Mouse (Mus musculus): Measurements from ENCODE around the gene Osbpl5.
"Not testable (repeated sequence)": the region's sequence is repeated elsewhere in the genome, so short reads cannot be mapped to it uniquely, and the experiment has no call there.

Osbpl5 gene

DNA sequence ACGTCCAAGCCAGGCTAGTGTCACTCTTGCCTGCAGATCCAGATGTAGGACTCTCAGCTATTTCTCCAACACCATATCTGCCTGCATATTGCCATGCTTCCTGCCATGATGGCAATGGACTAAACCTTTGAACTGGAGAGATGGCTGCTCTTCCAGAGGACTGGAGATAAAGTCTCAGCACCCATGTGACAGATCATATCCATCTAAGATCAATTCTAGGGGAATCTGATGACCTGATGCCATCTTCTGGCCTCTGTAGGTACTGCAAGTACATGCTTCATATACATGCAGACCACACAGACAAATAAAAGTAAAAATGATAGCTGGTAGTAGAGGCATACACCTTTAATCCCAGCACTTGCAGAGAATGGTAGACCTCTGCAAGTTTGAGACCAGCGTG is 60.6 kb downstream of the Osbpl5 start:
- no peak for DNase-seq

GRCm38 (mm10) chr7:143694550-143694949 is 62.2 kb downstream of the Osbpl5 start:
- DNase-seq = no peak

GRCm38 (mm10) chr7:143692746-143693510 is 63.9 kb downstream of the Osbpl5 start:
- DNase-seq = no peak

DNA sequence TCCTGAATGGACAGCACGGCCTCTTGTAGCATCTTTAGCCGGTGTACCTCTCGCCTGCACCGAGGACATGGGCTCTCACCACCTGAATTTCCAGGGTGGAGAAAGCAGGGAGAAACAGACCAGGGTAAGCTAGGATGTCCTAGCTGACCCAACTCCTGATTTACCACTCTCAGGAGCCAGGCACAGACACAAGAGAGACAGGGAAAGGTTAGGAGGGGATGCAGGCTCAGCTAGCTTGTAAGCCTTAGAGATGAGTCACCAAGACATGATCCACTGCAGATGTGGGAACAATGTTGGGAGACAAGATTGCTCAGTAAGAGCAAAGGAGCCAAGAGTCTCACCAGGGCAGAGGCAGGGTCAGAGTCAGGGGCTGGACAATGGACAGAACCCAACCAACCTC is 64.9 kb downstream of the Osbpl5 start:
- no peak for DNase-seq

DNA sequence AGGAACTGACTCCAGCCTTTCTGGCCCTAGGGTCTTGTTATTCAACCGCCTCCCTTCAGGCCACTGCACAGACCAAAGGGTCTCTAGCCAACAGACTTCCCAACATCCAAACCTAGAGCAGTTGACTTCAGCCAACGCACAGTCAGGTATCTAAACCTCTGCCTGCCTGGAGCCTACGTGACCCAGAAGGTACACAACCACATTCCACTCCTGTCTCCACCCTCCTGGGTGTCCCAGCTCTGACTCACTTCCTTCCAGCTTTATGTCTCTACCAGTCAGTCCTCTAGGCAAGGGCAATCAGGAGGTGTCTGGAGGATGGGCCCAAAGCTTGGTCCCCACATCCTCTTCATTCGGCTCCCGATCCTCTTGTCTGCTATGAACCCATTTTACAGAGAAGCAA is 65.6 kb downstream of the Osbpl5 start:
- DNase-seq = no peak

DNA sequence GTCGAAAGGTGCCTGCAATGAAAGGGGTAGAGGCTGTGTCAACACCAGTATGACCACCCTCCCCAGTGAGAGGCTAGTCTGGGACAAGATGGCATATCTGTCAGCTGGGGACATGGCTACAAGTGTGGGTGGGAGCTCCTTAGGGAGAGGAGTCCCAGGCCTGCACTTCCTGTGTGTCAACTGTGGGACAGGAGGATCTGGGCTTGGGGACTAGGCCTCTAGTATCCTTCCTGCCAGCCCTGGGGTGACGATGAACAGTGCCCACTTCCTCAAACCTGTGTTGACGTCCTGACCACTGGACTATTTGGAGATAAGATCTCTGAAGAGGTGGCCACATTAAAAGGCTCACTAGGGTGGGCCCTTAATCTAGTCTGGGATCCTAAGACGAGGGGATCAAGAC is 66.8 kb downstream of the Osbpl5 start:
- DNase-seq = no peak

DNA sequence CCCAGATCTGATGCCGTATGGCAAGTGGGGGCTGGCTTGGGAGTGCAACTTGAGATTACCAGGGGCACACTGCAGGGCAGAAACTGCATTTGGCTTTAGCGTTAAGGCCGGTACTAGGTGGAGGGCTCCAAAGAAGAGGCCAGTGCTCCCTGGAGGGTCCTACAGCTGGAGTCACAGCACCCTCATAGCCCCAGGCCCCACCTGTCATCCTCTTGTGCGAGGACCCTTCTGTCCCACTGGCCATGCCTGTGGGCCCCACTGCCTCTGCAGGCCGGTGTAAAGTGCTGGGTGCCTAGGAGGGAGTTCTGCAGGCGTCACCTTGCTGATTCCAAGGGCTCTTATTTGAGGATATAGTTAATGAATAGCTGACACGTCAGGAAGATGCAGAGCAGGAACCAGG is 67.3 kb downstream of the Osbpl5 start:
- no peak for DNase-seq

DNA sequence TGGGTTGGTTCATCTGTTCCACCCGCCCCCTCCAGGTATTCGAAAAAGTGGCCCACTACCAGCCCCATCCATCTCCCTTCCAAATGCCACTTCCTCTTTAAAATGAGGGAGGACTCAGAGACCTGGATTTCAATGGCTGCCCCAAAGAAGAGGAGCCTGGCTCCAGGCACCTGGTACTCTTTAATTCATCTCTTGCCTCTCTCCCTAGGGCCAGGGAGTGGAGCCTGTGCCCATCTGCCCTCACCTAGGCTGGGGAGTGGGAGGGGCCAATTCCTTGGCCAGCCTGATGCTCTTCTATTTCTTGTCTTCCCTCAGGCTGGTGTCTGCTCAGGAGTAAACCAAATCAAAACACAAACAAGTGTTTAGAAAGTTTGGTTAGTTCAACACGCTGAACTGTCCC is 70.1 kb downstream of the Osbpl5 start:
- not testable (repeated sequence) for DNase-seq

DNA sequence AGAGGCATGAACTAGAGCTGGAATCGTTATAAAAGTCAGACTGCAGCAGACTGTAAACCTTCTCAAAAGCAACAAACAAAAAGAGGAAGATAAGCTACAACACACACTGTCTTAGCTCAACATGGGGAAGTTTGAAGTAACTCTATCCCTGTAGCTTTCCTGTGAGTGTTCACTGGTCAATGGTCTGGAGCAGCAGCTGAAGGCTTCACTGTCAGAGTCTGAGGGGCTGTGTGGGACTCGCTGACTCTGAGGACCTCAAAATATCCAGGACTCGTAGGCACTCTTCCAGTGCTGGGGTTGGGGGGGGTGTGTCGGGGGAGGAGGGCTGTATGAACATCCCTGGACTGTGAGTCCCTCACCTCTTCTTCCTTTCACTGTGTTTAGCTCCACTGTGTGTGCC is 70.6 kb downstream of the Osbpl5 start:
- DNase-seq = not testable (repeated sequence)

GRCm38 (mm10) chr7:143685359-143686067 is 71.3 kb downstream of the Osbpl5 start, which contains the start of gene Tnfrsf23:
Tnfrsf23 (minus strand) TSS chr7:143685872.
- peak; percentile 83 for DNase-seq

DNA sequence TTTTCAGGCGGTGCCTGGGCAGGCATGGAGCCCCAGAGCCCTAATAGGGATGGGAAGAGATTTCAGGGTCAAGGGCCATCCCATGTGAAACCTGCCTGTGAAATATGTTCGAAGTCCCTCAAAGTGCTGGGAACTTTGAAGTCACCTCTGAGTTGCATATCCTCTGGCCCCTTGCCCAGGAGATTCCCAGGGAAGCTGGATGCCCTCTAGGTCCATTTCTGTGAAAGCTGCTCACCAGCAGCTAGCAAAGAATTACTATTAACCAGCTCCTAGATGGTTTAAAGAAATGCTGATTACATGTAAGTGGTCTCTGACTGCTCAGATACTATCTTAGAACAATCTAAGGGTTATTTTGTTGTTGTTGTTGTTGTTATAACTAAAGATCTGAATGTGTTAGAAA is 72.2 kb downstream of the Osbpl5 start:
- not testable (repeated sequence) for DNase-seq

- no peak for DNase-seq
These were observed 75.2 kb downstream of the Osbpl5 start for GRCm38 (mm10) chr7:143681566-143681965.

DNA sequence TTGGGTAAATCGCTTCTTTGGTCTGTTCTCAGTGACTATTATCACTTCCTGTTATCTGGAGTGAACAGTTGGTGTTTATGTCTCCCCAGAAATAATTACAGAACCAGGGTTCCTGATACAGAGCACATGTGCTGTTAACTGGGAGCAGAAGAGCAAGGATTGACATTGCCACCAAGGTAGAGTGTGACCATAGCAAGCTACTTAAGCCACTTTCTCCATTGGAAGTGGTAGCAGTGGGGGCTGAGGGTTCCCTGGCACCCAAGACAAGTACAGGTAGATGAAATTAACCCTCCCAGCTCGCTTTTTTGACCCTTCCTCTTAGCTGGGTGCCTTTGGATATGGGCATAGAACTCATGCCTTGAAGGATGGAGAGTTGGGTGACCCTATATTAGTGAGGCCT is 75.9 kb downstream of the Osbpl5 start:
- DNase-seq = not testable (repeated sequence)

DNA sequence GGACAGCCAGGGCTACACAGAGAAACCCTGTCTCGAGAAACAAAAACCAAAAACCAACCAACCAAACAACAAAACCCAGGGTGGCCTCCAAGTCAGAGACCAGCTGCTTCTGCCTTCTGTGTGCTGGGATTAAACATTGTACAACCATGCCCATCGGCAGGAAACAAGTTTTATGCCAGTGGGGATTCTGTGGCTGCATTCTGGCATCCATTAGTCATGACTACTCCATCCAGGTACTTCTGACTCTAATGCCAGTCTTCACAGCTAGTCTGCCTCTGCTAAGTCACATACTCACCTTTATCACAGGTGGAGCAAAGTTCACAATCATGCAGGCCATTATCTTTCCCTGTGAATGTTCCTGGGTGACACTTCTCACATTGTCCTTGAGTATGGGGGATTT is 77.1 kb downstream of the Osbpl5 start:
- DNase-seq = not testable (repeated sequence)

DNA sequence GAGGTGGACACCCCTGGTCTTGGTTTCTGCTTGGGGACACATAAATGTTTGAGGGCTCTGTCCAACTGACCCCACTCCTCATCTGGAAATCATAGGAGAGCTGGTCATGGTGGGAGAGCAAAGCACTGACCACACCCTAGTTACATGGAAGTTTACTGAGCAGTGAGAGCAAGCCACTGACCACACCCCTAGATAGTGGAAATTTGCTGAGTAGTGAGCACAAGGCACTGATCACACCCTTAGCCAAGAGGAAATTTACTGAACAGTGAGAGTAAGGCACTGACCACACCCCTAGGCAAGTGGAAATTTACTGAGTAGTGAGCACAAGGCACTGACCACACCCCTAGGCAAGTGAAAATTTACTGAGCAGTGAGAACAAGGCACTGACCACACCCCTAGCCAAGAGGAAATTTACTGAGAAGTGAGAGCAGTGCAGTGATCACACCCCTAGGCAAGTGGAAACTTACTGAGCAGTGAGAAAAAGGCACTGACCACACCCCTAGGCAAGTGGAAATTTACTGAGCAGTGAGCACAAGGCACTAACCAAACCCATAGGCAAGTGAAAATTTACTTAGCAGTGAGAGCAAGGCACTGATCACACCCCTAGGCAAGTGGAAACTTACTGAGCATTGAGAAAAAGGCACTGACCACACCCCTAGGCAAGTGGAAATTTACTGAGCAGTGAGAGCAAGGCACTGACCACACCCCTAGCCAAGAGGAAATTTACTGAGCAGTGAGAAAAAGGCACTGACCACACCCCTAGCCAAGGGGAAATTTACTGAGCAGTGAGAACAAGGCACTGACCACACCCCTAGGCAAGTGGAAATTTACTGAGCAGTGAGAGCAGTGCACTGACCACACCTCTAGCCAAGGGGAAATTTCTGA is 90.1 kb downstream of the Osbpl5 start:
- no peak for DNase-seq

DNA sequence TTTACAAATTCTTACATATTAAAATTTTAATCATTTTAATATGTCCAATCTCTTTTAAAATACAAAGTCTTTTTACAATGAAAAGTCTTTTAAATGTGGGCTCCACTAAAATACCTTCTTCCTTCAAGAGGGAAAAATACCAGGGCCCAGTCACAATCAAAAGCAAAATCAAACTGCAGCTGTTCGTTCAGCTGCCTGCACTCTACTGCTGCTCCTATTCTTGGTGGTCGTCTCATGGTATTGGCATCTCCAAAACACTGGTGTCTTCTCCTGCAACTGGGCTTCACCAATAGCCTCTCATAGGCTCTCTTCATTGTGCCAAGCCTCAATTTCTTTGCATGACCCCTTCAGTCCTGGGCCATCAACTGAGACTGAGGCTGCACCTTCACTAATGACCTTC is 93.3 kb downstream of the Osbpl5 start:
- DNase-seq = no peak

GRCm38 (mm10) chr7:143660797-143661196 is 96.0 kb downstream of the Osbpl5 start:
- no peak for DNase-seq

DNA sequence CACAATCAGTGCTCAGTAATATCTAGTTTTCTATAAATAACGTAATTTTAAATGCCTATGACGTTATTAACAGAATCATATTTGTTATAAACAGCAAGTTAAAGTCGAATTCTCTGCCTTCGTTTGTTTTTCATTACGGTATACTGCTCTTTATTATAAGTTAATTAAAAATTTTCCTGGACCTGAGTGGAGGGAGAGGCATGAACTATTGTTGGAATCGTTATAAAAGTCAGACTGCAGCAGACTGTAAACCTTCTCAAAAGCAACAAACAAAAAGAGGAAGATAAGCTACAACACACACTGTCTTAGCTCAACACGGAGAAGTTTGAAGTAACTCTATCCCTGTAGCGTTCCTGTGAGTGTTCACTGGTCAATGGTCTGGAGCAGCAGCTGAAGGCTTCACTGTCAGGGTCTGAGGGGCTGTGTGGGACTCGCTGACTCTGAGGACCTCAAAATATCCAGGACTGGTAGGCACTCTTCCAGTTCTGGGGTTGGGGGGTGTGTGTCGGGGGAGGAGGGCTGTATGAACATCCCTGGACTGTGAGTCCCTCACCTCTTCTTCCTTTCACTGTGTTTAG is 106.9 kb downstream of the Osbpl5 start:
- DNase-seq = not testable (repeated sequence)

GRCm38 (mm10) chr7:143649034-143649768 is 107.6 kb downstream of the Osbpl5 start, which contains the start of gene Tnfrsf22:
Tnfrsf22 (minus strand) TSS chr7:143649661.
- peak; percentile 78 for DNase-seq

GRCm38 (mm10) chr7:143643949-143644348 is 112.8 kb downstream of the Osbpl5 start:
- not testable (repeated sequence) for DNase-seq

Data from right cerebral cortex, adult 18-20 months (tissue).